Mouse (Mus musculus) midbrain, embryonic 13.5 days (tissue): ENCODE measurements around the gene Myo1d. TPM values are rescaled to one million over a fixed set of nuclear protein-coding genes. Genes with fewer than 3 reads are reported as not detected.
A peak's percentile ranks its signal among the peaks of the same experiment; 100 is the strongest.

Source experiments
- ATAC-seq: fragments of 200-750 bp; cut with Nextera tagmentation; 2 replicates; pipeline ENCODE4 v1.8.0; 2017; ENCODE audit warnings: mild to moderate bottlenecking, moderate TSS enrichment, moderate library complexity
- H3K27ac ChIP-seq: fragments of 300-500 bp; sonication (generic); 2 replicates; pipeline ENCODE4 v1.5.1; 2015; ENCODE audit warnings: inconsistent platforms, mild to moderate bottlenecking, moderate library complexity
- H3K27me3 ChIP-seq: fragments of 300-500 bp; sonication (generic); 2 replicates; pipeline ENCODE4 v1.6.1; 2015; ENCODE audit warnings: mild to moderate bottlenecking, inconsistent platforms
- H3K36me3 ChIP-seq: fragments of 300-500 bp; sonication (generic); 2 replicates; pipeline ENCODE4 v1.6.1; 2015; ENCODE audit warnings: mild to moderate bottlenecking, inconsistent platforms
- H3K4me1 ChIP-seq: fragments of 300-500 bp; sonication (generic); replicated peaks from 2 replicates; pipeline ENCODE4 v1.6.1; 2015; ENCODE audit warnings: inconsistent platforms
- H3K4me2 ChIP-seq: fragments of 300-500 bp; sonication (generic); replicated peaks from 2 replicates; pipeline ENCODE4 v1.6.1; 2015; ENCODE audit warnings: moderate library complexity, mild to moderate bottlenecking, inconsistent platforms
- H3K4me3 ChIP-seq: fragments of 300-500 bp; sonication (generic); replicated peaks from 2 replicates; pipeline ENCODE4 v1.5.1; 2015; ENCODE audit warnings: mild to moderate bottlenecking, inconsistent platforms
- H3K9ac ChIP-seq: fragments of 300-500 bp; sonication (generic); replicated peaks from 2 replicates; pipeline ENCODE4 v1.6.1; 2015; ENCODE audit warnings: mild to moderate bottlenecking, inconsistent platforms
- H3K9me3 ChIP-seq: fragments of 300-500 bp; sonication (generic); 2 replicates; pipeline ENCODE4 v1.6.1; 2016; ENCODE audit warnings: mild to moderate bottlenecking, inconsistent platforms
- WGBS: fragments of 180-500 bp; shearing (Covaris S2); methylation state at CpG from one replicate; pipeline ENCODE4 v1.1.7; 2015; 5-methylcytosine and 5-hydroxymethylcytosine counted together
- polyA plus RNA-seq: library from polyadenylated mRNA; unstranded; fragments of >200 nt; fragmentation: Nextera tagmentation; extraction: Ambion mirVana; gene quantifications from 2 replicates; pipeline ENCODE4 v1.2.1, GENCODE M21; 2015

Gene Myo1d
- polyA plus RNA-seq, 1 experiment from 2014 or later, result 2.1 TPM

DNA sequence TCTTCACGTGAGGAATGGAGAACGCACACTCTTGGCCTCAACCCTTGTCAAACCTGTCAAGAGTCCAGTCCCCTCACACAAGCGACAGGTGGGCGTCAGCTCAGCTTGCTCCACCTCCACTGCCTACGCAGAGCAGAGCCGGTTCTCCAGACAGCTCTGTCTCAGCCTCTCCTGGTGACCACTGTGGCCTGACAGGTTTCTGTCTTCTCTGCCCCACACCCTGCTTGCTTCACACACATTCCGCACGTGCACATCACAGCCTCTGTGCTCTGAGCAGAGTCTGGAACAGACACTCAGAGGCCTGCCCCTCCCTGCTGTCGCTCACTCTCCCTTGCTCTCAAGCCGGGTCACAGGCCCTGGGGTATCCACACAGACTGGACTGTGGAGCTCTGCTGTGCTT is 289.0 kb downstream of the Myo1d start:
- no peak for ATAC-seq
- Histone ChIP-seq H3K9me3 (no peaks in the 10 kb centered on the region), H3K36me3 (no peaks in the 10 kb centered on the region), H3K27me3 (peaks cover 8% of the 10 kb centered on the region; the same call in 1 of the 2 replicates), H3K4me2 (no peak overlapping the region), H3K4me1 (peaks cover 53% of the 10 kb centered on the region), H3K27ac (no peak overlapping the region), H3K9ac (no peak overlapping the region), H3K4me3 (no peak overlapping the region)
- 77% methylated on average over 10 of the region's 10 CpGs for WGBS

DNA sequence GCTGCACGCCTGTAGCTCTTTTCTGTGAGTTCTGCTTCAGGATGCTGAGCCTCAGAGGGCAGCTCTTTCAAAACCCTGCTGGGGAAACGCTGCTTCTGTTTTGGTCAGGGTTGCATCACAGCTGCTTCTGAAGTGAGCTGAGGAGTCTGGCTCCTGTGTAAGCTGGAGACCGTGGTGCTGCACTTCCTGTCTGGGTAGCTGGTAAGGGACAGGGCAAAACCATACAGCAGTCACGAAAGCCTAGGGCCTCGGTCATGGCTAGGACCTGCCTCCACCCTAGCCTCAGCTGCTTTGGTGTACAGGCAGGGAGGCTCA is 290.0 kb downstream of the Myo1d start:
- Histone ChIP-seq H3K4me1 (peaks cover 58% of the 10 kb centered on the region), H3K4me3 (no peak overlapping the region), H3K9me3 (no peaks in the 10 kb centered on the region), H3K27me3 (peaks cover 6% of the 10 kb centered on the region; the same call in 1 of the 2 replicates), H3K27ac (peak overlapping the region; percentile 68), H3K36me3 (no peaks in the 10 kb centered on the region), H3K9ac (peak overlapping the region; percentile 36; the same call in 1 of the 2 replicates), H3K4me2 (no peak overlapping the region)
- 56% methylated on average over 5 of the region's 5 CpGs for WGBS
- ATAC-seq, result no peak

DNA sequence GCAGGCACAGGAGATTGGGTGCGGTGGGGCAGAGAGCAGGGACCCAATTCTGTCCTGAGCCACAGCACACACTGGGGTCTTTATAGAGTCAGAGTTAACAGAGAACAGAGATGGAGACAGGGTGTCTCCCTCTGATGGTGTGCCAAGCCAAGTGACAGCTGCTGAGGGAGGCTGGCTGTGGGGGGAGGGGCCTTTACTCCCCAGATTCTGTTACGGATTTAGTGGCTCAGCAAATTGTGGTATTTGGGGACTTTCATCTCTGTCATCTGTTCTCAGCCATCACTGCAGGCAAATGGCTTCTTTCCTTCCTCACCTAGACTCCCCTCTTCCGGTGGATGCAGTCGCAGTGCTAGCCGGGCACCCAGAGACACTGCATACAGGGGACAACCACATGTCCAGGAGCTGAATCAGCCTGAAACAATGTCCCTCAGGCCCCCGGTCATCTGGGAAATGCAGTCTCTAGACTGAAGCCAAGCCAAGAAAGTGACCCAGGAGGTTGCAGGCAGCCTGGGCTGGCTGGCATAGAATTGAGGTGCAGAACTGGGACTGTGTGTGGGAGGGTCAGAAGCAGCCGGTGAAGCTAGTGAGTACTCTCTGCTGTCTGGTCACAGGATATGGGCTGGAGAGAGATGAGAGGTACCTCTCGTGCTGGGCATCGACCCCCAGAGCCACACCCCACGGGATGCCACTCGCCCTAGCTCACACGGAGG is 290.5 kb downstream of the Myo1d start:
- Histone ChIP-seq H3K36me3 (no peaks in the 10 kb centered on the region), H3K27ac (peak overlapping the region; percentile 68), H3K9me3 (no peaks in the 10 kb centered on the region), H3K4me1 (peaks cover 58% of the 10 kb centered on the region), H3K27me3 (peaks cover 6% of the 10 kb centered on the region; the same call in 1 of the 2 replicates), H3K4me3 (no peak overlapping the region), H3K4me2 (no peak overlapping the region), H3K9ac (peak overlapping the region; percentile 32)
- 53% methylated on average over 12 of the region's 12 CpGs for WGBS
- peak; percentile 19; the same call in 1 of the 2 replicates for ATAC-seq

DNA sequence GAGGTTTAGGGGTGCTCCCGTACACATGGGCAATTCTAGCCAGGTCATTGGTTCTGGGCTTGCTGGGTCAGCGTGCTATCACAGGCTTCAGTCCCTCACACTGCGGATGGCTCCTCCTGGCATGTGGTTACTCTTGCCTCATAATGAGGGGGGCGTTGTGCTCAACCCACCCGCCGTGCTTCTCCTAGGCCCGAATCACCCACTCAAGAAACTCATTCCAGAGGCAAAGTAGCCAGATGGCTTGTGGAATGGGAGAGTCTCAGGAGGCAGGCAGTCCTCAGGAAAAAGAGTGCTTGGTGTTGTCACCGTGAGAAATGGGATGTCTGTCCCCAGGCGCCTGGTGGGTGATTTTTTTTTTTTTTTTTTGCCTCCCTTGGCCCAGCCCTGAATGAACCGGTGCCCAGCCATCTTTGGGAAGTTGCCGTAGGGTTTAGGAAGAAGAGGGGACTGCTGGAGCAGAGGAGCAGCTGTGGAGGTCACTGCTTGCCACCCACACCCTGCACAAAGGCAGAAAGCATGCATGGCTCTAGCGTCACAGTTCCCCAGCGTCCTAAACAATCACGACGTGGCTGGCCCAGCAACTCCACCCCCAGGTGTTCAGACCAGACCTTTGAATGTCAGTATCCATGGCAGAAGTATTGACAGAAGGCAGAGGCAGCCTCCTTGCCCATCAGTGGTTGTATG is 291.8 kb downstream of the Myo1d start:
- no peaks in the 10 kb centered on the region for H3K36me3 ChIP-seq
- peaks cover 68% of the 10 kb centered on the region for H3K4me1 ChIP-seq
- no peak overlapping the region for H3K4me2 ChIP-seq
- H3K4me3 ChIP-seq, result no peak overlapping the region
- ATAC-seq, result no peak
- 61% methylated on average over 15 of the region's 15 CpGs for WGBS
- no peaks in the 10 kb centered on the region for H3K9me3 ChIP-seq
- H3K9ac ChIP-seq, result no peak overlapping the region
- no peak overlapping the region for H3K27ac ChIP-seq
- peaks cover 6% of the 10 kb centered on the region; the same call in 1 of the 2 replicates for H3K27me3 ChIP-seq

DNA sequence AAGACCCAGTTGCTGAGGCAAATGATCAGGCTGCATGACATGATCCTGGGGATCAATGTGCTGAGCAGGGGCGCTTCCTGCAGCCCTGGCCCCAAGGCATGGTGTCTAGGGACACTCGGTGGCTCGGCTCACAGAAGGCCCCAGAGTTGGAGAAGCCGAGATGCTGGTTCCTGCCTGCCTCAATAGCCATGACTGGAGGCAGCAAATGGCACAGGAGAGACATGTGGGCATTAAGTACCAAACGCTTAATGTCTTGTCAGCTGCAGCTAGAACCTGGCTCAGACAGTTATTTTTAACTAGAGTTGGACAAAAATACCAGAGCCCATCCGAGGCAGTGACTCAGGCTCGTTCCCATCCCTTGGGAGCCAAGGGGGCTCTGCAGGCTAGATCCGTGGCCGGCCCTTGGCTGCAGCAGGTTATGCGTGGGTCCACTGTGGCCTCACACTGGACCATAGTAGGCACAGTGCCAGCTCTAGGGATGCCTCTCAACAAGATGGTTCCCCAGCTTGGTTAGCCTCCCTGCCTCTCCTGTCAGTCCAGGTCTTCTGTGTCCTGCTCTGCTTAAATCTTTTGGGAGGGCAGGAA is 294.1 kb downstream of the Myo1d start:
- peak overlapping the region; percentile 14; the same call in 1 of the 2 replicates for H3K27ac ChIP-seq
- WGBS, result 85% methylated on average over 10 of the region's 10 CpGs

DNA sequence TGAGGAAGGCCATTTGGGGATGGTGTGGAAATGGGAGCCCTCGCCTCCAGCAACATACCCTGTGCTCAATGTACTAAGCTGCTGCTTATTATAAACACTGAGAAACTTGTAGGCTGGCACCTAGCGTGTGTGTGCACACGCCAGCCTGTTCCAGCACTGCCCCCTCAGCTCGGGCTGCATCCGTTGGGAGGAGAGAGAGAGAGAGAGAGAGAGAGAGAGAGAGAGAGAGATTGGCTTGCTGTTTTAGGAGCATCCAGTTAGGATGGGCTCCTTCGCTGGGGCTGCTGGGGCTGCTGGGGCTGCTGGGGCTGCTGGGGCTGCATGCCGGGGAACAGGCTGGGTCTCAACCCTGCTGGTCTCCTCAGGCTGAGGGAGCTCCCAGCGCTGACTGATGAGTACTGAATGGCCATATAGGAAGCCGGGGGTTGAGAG is 294.7 kb downstream of the Myo1d start:
- 0 out of 2 replicates have a peak overlapping the region, but pooled peaks have one; percentile 12 for H3K9ac ChIP-seq
- ATAC-seq, result no peak
- 77% methylated on average over 9 of the region's 9 CpGs for WGBS

More for the DNA sequence above, 294.1 kb downstream of the Myo1d start:
- Histone ChIP-seq H3K4me3 (no peak overlapping the region), H3K4me1 (peaks cover 89% of the 10 kb centered on the region), H3K36me3 (peaks cover 7% of the 10 kb centered on the region; the same call in 1 of the 2 replicates), H3K9me3 (no peaks in the 10 kb centered on the region), H3K4me2 (no peak overlapping the region), H3K9ac (peak overlapping the region; percentile 12; the same call in 1 of the 2 replicates), H3K27me3 (peaks cover 4% of the 10 kb centered on the region; the same call in 1 of the 2 replicates)
- ATAC-seq, result no peak

DNA sequence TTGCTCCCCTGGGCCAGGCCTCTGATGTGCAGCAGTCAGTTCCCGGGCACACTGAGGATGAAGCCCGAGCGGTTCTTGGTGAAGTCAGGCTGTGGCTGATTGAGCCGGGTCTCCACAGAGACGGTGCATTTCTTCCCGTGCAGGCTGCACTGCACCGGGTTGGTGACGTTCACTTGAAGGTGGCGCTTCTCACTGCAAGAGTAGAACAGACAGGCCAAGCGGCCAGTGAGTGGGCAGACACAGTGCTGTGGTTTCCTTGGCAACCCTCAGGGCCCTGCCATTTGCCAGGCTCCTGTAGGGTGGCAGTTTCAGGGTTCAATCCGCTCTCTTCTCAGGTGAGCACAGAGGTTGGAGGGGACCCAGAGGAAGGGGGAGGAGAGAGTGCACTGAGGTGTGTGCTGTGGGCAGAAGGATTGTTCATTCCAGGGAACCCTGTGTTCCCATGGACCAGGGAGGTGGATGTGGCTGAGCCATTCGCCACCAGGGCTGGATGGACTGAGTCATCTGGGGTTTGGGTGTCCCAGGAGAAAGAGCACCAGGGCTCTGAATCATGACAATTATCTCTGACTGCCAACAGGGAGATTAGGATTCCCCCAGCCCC is 295.5 kb downstream of the Myo1d start:
- WGBS, result 20% methylated on average over 12 of the region's 12 CpGs
- peak overlapping the region; percentile 98 for H3K4me2 ChIP-seq
- H3K9ac ChIP-seq, result peak overlapping the region; percentile 56

More for the DNA sequence above, 294.7 kb downstream of the Myo1d start:
- peaks cover 8% of the 10 kb centered on the region; the same call in 1 of the 2 replicates for H3K36me3 ChIP-seq
- peaks cover 4% of the 10 kb centered on the region; the same call in 1 of the 2 replicates for H3K27me3 ChIP-seq
- no peak overlapping the region for H3K4me2 ChIP-seq
- peak overlapping the region; percentile 87; the same call in 1 of the 2 replicates for H3K27ac ChIP-seq
- H3K4me3 ChIP-seq, result no peak overlapping the region
- peaks cover 91% of the 10 kb centered on the region for H3K4me1 ChIP-seq
- no peaks in the 10 kb centered on the region for H3K9me3 ChIP-seq

DNA sequence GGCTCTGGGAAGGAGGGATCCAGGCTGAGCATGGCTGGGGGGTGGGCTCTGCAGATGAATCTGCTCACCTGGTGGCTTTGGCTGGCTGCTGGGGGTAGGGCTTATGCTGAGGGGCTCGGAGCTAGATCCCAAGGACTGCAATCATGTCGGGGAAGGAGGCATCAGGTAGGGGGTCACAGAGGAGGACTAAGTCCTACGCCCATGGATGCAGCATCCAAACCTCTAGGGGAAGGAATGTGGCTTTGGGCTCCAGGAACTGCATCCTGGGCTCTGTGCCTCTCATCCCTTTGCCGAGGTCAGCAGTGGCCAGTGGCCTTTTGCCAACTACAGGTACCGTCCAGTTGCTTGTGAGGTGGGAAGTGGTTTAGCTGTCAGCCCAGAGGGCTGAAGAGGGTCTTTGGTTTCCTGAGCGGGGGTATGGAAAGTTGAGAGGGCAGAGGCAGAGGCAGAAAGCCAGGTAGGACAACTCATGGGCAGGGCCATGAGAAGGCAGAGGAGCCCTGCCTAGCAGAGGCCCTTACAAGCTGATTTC is 296.2 kb downstream of the Myo1d start:
- H3K36me3 ChIP-seq, result peaks cover 14% of the 10 kb centered on the region; the same call in 1 of the 2 replicates
- H3K4me2 ChIP-seq, result peak overlapping the region; percentile 98
- peak overlapping the region; percentile 87 for H3K27ac ChIP-seq
- 72% methylated on average over 6 of the region's 6 CpGs for WGBS
- peak overlapping the region; percentile 17 for H3K4me3 ChIP-seq
- no peak for ATAC-seq
- H3K27me3 ChIP-seq, result peaks cover 4% of the 10 kb centered on the region; the same call in 1 of the 2 replicates
- H3K9ac ChIP-seq, result peak overlapping the region; percentile 56
- H3K9me3 ChIP-seq, result no peaks in the 10 kb centered on the region
- peaks cover 90% of the 10 kb centered on the region for H3K4me1 ChIP-seq

More for the DNA sequence above, 295.5 kb downstream of the Myo1d start:
- peaks cover 4% of the 10 kb centered on the region; the same call in 1 of the 2 replicates for H3K27me3 ChIP-seq
- peak overlapping the region; percentile 87 for H3K27ac ChIP-seq
- peaks cover 91% of the 10 kb centered on the region for H3K4me1 ChIP-seq
- no peaks in the 10 kb centered on the region for H3K9me3 ChIP-seq
- peak; percentile 90 for ATAC-seq
- peaks cover 14% of the 10 kb centered on the region; the same call in 1 of the 2 replicates for H3K36me3 ChIP-seq
- peak overlapping the region; percentile 17 for H3K4me3 ChIP-seq

DNA sequence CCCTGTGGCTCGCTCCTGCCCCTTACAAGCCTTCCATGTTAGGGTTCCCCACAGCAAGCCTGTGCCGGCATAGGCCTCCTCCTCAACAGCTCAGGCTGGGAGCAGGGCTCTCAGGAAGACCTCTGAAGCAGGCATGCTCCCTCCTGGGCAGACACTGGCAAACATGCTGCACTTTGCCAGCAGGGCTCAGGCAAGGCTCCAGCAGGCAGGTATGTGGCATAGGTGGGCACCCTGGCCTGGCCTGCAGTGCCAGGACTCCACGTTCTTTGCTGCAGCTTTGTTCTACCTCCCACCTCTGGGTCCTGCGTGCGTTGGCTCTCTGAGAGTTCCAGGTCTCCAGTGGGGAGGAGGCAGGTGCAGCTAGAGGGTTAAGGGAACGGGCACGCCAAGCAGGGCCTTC is 296.9 kb downstream of the Myo1d start:
- Histone ChIP-seq H3K9me3 (no peaks in the 10 kb centered on the region), H3K36me3 (peaks cover 14% of the 10 kb centered on the region; the same call in 1 of the 2 replicates), H3K4me3 (no peak overlapping the region), H3K27ac (peak overlapping the region; percentile 87), H3K9ac (peak overlapping the region; percentile 56), H3K27me3 (peaks cover 7% of the 10 kb centered on the region; the same call in 1 of the 2 replicates), H3K4me2 (peak overlapping the region; percentile 98), H3K4me1 (peaks cover 90% of the 10 kb centered on the region)
- ATAC-seq, result no peak
- 82% methylated on average over 7 of the region's 7 CpGs for WGBS

DNA sequence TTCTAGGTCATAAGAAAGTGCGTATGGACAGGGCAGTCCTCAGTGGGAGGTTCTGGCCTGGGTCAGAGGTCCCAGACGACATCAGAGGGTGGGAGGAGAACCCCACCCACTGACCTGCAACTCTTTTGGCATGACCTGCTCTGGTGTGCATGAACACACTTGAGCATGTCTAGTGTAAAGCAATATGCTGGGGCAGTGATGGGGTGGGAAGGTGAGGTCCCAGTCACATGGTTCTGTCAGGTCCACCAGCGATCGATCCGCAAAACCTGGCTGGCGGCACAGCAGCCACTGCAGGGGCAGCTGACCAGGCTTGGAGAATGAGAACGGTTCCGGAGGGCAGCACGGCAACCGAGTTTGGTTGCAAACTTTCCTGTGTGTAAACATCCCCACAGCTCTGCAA is 297.5 kb downstream of the Myo1d start:
- Histone ChIP-seq H3K9ac (peak overlapping the region; percentile 56; the same call in 1 of the 2 replicates), H3K4me1 (peaks cover 88% of the 10 kb centered on the region), H3K4me2 (peak overlapping the region; percentile 98), H3K9me3 (no peaks in the 10 kb centered on the region), H3K27ac (no peak overlapping the region; the same call in 1 of the 2 replicates), H3K27me3 (peaks cover 7% of the 10 kb centered on the region; the same call in 1 of the 2 replicates), H3K36me3 (peaks cover 14% of the 10 kb centered on the region; the same call in 1 of the 2 replicates), H3K4me3 (peak overlapping the region; percentile 89)
- WGBS, result 75% methylated on average over 10 of the region's 10 CpGs
- no peak for ATAC-seq
